Comparison of ENCODE assay signal across 9 mouse cellular contexts in genomic region chrX:166351790-166352189, GRCm38 (mm10).
DNase-seq lines count a peak whose midpoint lies in the region; ATAC-seq and TF ChIP-seq lines count a peak whose summit lies in the region.
"Had no signal": no experiment of that assay in that cellular context is flagged by ENCODE, and none has a peak within 500 bp of the region (broad histone marks: within the 10 kb centered on the region; RNA-seq: fewer than 3 reads in every experiment).

No protein-coding gene starts in this region.

- TF ChIP-seq POLR2A in ES-Bruce4 (IDR thresholded peaks at IDR 0.05; ENCODE audit: insufficient read depth, low read length): no peak

- ATAC-seq in lung, postnatal 0 days: peak; percentile 63; the same call in 1 of the 2 replicates

- no peak overlapping the region for H3K4me2 ChIP-seq in lung, postnatal 0 days (replicated peaks; ENCODE audit: low read depth, low read length)
- H3K4me2 ChIP-seq: heart, embryonic 13.5 days had no signal

- intact Hi-C loops in heart, postnatal 25 days (cut with DNase I): loop anchor here (2.0 kb wide), 1 partner anchor 183 kb away; no protein-coding TSS in a partner anchor

- no peak for TF ChIP-seq EP300 in ES-Bruce4 (IDR thresholded peaks at IDR 0.05; ENCODE audit: insufficient read depth, low read depth, low read length)
- no peak for TF ChIP-seq EP300 in lung, postnatal 0 days (IDR thresholded peaks at IDR 0.05)

- no peak overlapping the region for H3K4me3 ChIP-seq in ES-Bruce4 (ENCODE audit: low read depth, low read length)
- H3K4me3 ChIP-seq in embryonic facial prominence, embryonic 10.5 days: no peak overlapping the region
- H3K4me3 ChIP-seq in lung, postnatal 0 days (ENCODE audit: low read depth, low read length): no peak overlapping the region
- H3K4me3 ChIP-seq: heart, embryonic 13.5 days had no signal

- H3K36me3 ChIP-seq in ES-Bruce4 (ENCODE audit: control insufficient read depth, insufficient read depth, low read length, poor library complexity, severe bottlenecking): no peaks in the 10 kb centered on the region
- no peaks in the 10 kb centered on the region for H3K36me3 ChIP-seq in embryonic facial prominence, embryonic 10.5 days (replicated peaks)
- H3K36me3 ChIP-seq in lung, postnatal 0 days (ENCODE audit: insufficient read depth, low read length): no peaks in the 10 kb centered on the region
- H3K36me3 ChIP-seq: heart, embryonic 13.5 days had no signal

- H3K9me3 ChIP-seq in ES-Bruce4 (replicated peaks; ENCODE audit: control insufficient read depth, insufficient read depth, low read length, poor library complexity, severe bottlenecking): no peaks in the 10 kb centered on the region
- H3K9me3 ChIP-seq in embryonic facial prominence, embryonic 10.5 days: no peaks in the 10 kb centered on the region
- no peaks in the 10 kb centered on the region for H3K9me3 ChIP-seq in lung, postnatal 0 days (ENCODE audit: low read length)
- H3K9me3 ChIP-seq: heart, embryonic 13.5 days had no signal

- DNase-seq in adrenal gland, postnatal 14 days: peak; percentile 65
- DNase-seq in embryonic facial prominence, embryonic 10.5 days (ENCODE audit: low spot score): peak; percentile 56
- peak; percentile 2 for DNase-seq in heart, postnatal 25 days (ENCODE audit: low spot score)
- peak; percentile 59 to 67 for DNase-seq in layer of hippocampus, adult 8-10 months (ENCODE audit: low spot score in 2 of 2)
- DNase-seq in lung, postnatal 0 days (ENCODE audit: low spot score): peak; percentile 60
- DNase-seq in retina, postnatal 1 day: peak; percentile 76
- DNase-seq in urinary bladder, postnatal 25 days (ENCODE audit: low spot score): peak; percentile 37

- H3K27me3 ChIP-seq in ES-Bruce4 (ENCODE audit: control insufficient read depth, insufficient read depth, low read length, poor library complexity, severe bottlenecking): no peaks in the 10 kb centered on the region
- H3K27me3 ChIP-seq in embryonic facial prominence, embryonic 10.5 days (replicated peaks; ENCODE audit: low read depth, poor library complexity, severe bottlenecking): peaks cover 85% of the 10 kb centered on the region
- no peaks in the 10 kb centered on the region for H3K27me3 ChIP-seq in lung, postnatal 0 days (replicated peaks; ENCODE audit: insufficient read depth, low read length)
- H3K27me3 ChIP-seq: heart, embryonic 13.5 days had no signal

- H3K27ac ChIP-seq in ES-Bruce4 (ENCODE audit: insufficient read depth, low read length): no peak overlapping the region
- H3K27ac ChIP-seq in embryonic facial prominence, embryonic 10.5 days (replicated peaks): no peak overlapping the region
- H3K27ac ChIP-seq in lung, postnatal 0 days (ENCODE audit: low read length): no peak overlapping the region
- H3K27ac ChIP-seq: heart, embryonic 13.5 days had no signal

- no peaks in the 10 kb centered on the region for H3K4me1 ChIP-seq in ES-Bruce4 (ENCODE audit: control insufficient read depth, insufficient read depth, low read length)
- H3K4me1 ChIP-seq in embryonic facial prominence, embryonic 10.5 days: no peaks in the 10 kb centered on the region
- H3K4me1 ChIP-seq in lung, postnatal 0 days (ENCODE audit: insufficient read depth, low read depth, low read length): no peaks in the 10 kb centered on the region
- H3K4me1 ChIP-seq: heart, embryonic 13.5 days had no signal

- WGBS in embryonic facial prominence, embryonic 10.5 days: 24% methylated on average over 6 of the region's 6 CpGs
- WGBS in lung, postnatal 0 days: 14% methylated on average over 6 of the region's 6 CpGs

- no peak overlapping the region for H3K9ac ChIP-seq in ES-Bruce4 (ENCODE audit: low read depth, poor library complexity, severe bottlenecking)
- no peak overlapping the region for H3K9ac ChIP-seq in lung, postnatal 0 days (replicated peaks; ENCODE audit: low read depth)
- H3K9ac ChIP-seq: heart, embryonic 13.5 days had no signal

- peak; percentile 56 for TF ChIP-seq CTCF in ES-Bruce4 (IDR thresholded peaks at IDR 0.05; ENCODE audit: low read depth, low read length)
- TF ChIP-seq CTCF in lung, postnatal 0 days (IDR thresholded peaks at IDR 0.05): peak; percentile 78

Comparison
In these comparisons a context has a peak if more than half of its experiments do, and no peak if none do; other contexts are left out.
1. DNase-seq: peak in every context shown above with its lines; median percentile 76 in retina, postnatal 1 day; 65 in adrenal gland, postnatal 14 days; 63 in layer of hippocampus, adult 8-10 months; 60 in lung, postnatal 0 days; 56 in embryonic facial prominence, embryonic 10.5 days; 37 in urinary bladder, postnatal 25 days; 2 in heart, postnatal 25 days.